Mouse (Mus musculus) MEL (cell line): ENCODE results near the gene Lcor. TPM values are rescaled to one million over a fixed set of nuclear protein-coding genes. Genes with fewer than 3 reads are reported as not detected.

Experiments used
- DNase-seq: peaks from one replicate; pipeline ENCODE4 v3.0.0; 2011; ENCODE audit warnings: low read depth, low spot score
- H3K27ac ChIP-seq: 2 replicates; pipeline ENCODE4 v1.5.1; 2012; ENCODE audit warnings: low read depth, mild to moderate bottlenecking, control low read depth, low read length, moderate library complexity; ENCODE audit not compliant: control insufficient read depth
- H3K27me3 ChIP-seq, 2 experiments: fragments of 150-350 bp in 1 of 2; sonication (generic) in 1 of 2; 2 replicates each; pipeline ENCODE4 v1.6.1; 2012; ENCODE audit warnings: low read length in 2 of 2, mild to moderate bottlenecking in 2 of 2, improper control_type of control experiment in 1 of 2, moderate library complexity in 1 of 2; ENCODE audit not compliant: insufficient read depth in 2 of 2, control insufficient read depth in 1 of 2
- H3K36me3 ChIP-seq, 2 experiments: 2 replicates each; pipeline ENCODE4 v1.6.1; 2012 to 2014; ENCODE audit warnings: low read length in 2 of 2, improper control_type of control experiment in 1 of 2, inconsistent platforms in 1 of 2, mild to moderate bottlenecking in 1 of 2; ENCODE audit not compliant: insufficient read depth in 2 of 2, control insufficient read depth in 1 of 2
- H3K4me1 ChIP-seq, 2 experiments: fragments of 150-350 bp in 1 of 2; sonication (generic) in 1 of 2; 2 replicates each; pipeline ENCODE4 v1.6.1; 2012; ENCODE audit warnings: low read length in 2 of 2, improper control_type of control experiment in 1 of 2, mild to moderate bottlenecking in 1 of 2; ENCODE audit not compliant: insufficient read depth in 2 of 2, control insufficient read depth in 1 of 2
- H3K4me3 ChIP-seq, 2 experiments: fragments of 150-350 bp in 1 of 2; sonication (generic) in 1 of 2; 2 replicates each; pipeline ENCODE4 v1.5.1; 2012; ENCODE audit warnings: low read depth in 2 of 2, low read length in 2 of 2, mild to moderate bottlenecking in 2 of 2, moderate library complexity in 2 of 2, control low read depth in 1 of 2, improper control_type of control experiment in 1 of 2; ENCODE audit not compliant: control insufficient read depth in 1 of 2, insufficient read depth in 1 of 2
- H3K79me2 ChIP-seq: 2 replicates; pipeline ENCODE4 v1.6.1; 2012; ENCODE audit warnings: mild to moderate bottlenecking, low read length, moderate library complexity; ENCODE audit not compliant: control insufficient read depth, poor library complexity, insufficient read depth
- H3K9ac ChIP-seq: 2 replicates; pipeline ENCODE4 v1.6.1; 2012; ENCODE audit warnings: low read depth, mild to moderate bottlenecking, control low read depth, low read length, moderate library complexity; ENCODE audit not compliant: control insufficient read depth, poor library complexity, severe bottlenecking
- H3K9me3 ChIP-seq: fragments of 150-350 bp; sonication (generic); replicated peaks from 2 replicates; pipeline ENCODE4 v1.6.1; 2012; ENCODE audit warnings: mild to moderate bottlenecking, low read length, improper control_type of control experiment, moderate library complexity; ENCODE audit not compliant: insufficient read depth
- BHLHE40 ChIP-seq: IDR thresholded peaks from 2 replicates; pipeline ENCODE4 v1.6.1; 2012; ENCODE audit warnings: low read depth, mild to moderate bottlenecking, inconsistent platforms, low read length, improper control_type of control experiment, borderline replicate concordance
- CHD1 ChIP-seq: IDR thresholded peaks from 2 replicates; pipeline ENCODE4 v1.6.1; 2012; ENCODE audit warnings: low read depth, mild to moderate bottlenecking, inconsistent platforms, low read length, improper control_type of control experiment
- CHD2 ChIP-seq: IDR thresholded peaks from 2 replicates; pipeline ENCODE4 v1.6.1; 2011; ENCODE audit warnings: low read length, improper control_type of control experiment
- CTCF ChIP-seq, 3 experiments: IDR thresholded peaks in 2 of 3; conservative IDR thresholded peaks in 1 of 3; 2 replicates each; pipeline ENCODE4 v1.5.1; 2011 to 2012; ENCODE audit warnings: low read length in 3 of 3, low read depth in 2 of 3, mild to moderate bottlenecking in 2 of 3, improper control_type of control experiment in 1 of 3, inconsistent platforms in 1 of 3, mixed read lengths in 1 of 3, moderate library complexity in 1 of 3; ENCODE audit not compliant: control insufficient read depth in 1 of 3, insufficient read depth in 1 of 3, poor library complexity in 1 of 3, severe bottlenecking in 1 of 3
- E2F4 ChIP-seq: IDR thresholded peaks from 2 replicates; pipeline ENCODE4 v1.6.1; 2011; ENCODE audit warnings: low read depth, low read length, improper control_type of control experiment, borderline replicate concordance
- ELF1 ChIP-seq: IDR thresholded peaks from 2 replicates; pipeline ENCODE4 v1.6.1; 2014; ENCODE audit warnings: low read depth, mild to moderate bottlenecking, inconsistent platforms, low read length, improper control_type of control experiment, moderate library complexity
- EP300 ChIP-seq, 2 experiments: IDR thresholded peaks; 2 replicates each; pipeline ENCODE4 v1.6.1; 2011; ENCODE audit warnings: improper control_type of control experiment in 2 of 2, low read length in 2 of 2, low read depth in 1 of 2, mild to moderate bottlenecking in 1 of 2
- ETS1 ChIP-seq: IDR thresholded peaks from 2 replicates; pipeline ENCODE4 v1.6.1; 2012; ENCODE audit warnings: low read depth, mild to moderate bottlenecking, inconsistent platforms, low read length, improper control_type of control experiment, moderate library complexity
- GABPA ChIP-seq: IDR thresholded peaks from 2 replicates; pipeline ENCODE4 v1.6.1; 2012; ENCODE audit warnings: low read depth, mild to moderate bottlenecking, inconsistent platforms, low read length, improper control_type of control experiment, moderate library complexity
- GATA1 ChIP-seq: IDR thresholded peaks from 2 replicates; pipeline ENCODE4 v1.6.1; 2011; ENCODE audit warnings: low read depth, low read length, improper control_type of control experiment
- JUND ChIP-seq: IDR thresholded peaks from 2 replicates; pipeline ENCODE4 v1.6.1; 2011; ENCODE audit warnings: low read depth, mild to moderate bottlenecking, improper control_type of control experiment, low read length
- MAFK ChIP-seq: IDR thresholded peaks from 2 replicates; pipeline ENCODE4 v1.6.1; 2011; ENCODE audit warnings: low read depth, mild to moderate bottlenecking, low read length, improper control_type of control experiment, borderline replicate concordance
- MXI1 ChIP-seq: IDR thresholded peaks from 2 replicates; pipeline ENCODE4 v1.6.1; 2011; ENCODE audit warnings: mild to moderate bottlenecking, low read depth, low read length, improper control_type of control experiment
- MYB ChIP-seq: IDR thresholded peaks from 2 replicates; pipeline ENCODE4 v1.6.1; 2011; ENCODE audit warnings: mild to moderate bottlenecking, low read depth, low read length, improper control_type of control experiment
- MYC ChIP-seq: IDR thresholded peaks from 2 replicates; pipeline ENCODE4 v1.6.1; 2011; ENCODE audit warnings: low read depth, mild to moderate bottlenecking, low read length, improper control_type of control experiment, moderate library complexity
- NRF1 ChIP-seq: IDR thresholded peaks from 2 replicates; pipeline ENCODE4 v1.6.1; 2014; ENCODE audit warnings: low read depth, mild to moderate bottlenecking, inconsistent platforms, low read length, improper control_type of control experiment, moderate library complexity; ENCODE audit not compliant: poor library complexity, insufficient read depth, severe bottlenecking
- POLR2A ChIP-seq, 2 experiments: IDR thresholded peaks; 2 replicates each; pipeline ENCODE4 v1.6.1; 2011 to 2012; ENCODE audit warnings: low read length in 2 of 2, mild to moderate bottlenecking in 2 of 2, control low read depth in 1 of 2, improper control_type of control experiment in 1 of 2, low read depth in 1 of 2, moderate library complexity in 1 of 2; ENCODE audit not compliant: control insufficient read depth in 1 of 2, insufficient read depth in 1 of 2, poor library complexity in 1 of 2
- POLR2AphosphoS2 ChIP-seq: IDR thresholded peaks from 2 replicates; pipeline ENCODE4 v1.6.1; 2011; ENCODE audit warnings: low read length, improper control_type of control experiment
- RAD21 ChIP-seq: IDR thresholded peaks from 2 replicates; pipeline ENCODE4 v1.6.1; 2011; ENCODE audit warnings: mild to moderate bottlenecking, low read depth, low read length, improper control_type of control experiment
- SIN3A ChIP-seq: IDR thresholded peaks from 2 replicates; pipeline ENCODE4 v1.6.1; 2012; ENCODE audit warnings: low read length, improper control_type of control experiment, inconsistent platforms
- SMC3 ChIP-seq: IDR thresholded peaks from 2 replicates; pipeline ENCODE4 v1.6.1; 2011; ENCODE audit warnings: low read depth, low read length, improper control_type of control experiment
- TAL1 ChIP-seq: IDR thresholded peaks from 2 replicates; pipeline ENCODE4 v1.6.1; 2012; ENCODE audit warnings: mild to moderate bottlenecking, inconsistent platforms, low read length, moderate library complexity, mixed read lengths
- TBP ChIP-seq: IDR thresholded peaks from 2 replicates; pipeline ENCODE4 v1.8.0; 2011; ENCODE audit warnings: low read depth, low read length, improper control_type of control experiment
- TCF12 ChIP-seq: IDR thresholded peaks from 2 replicates; pipeline ENCODE4 v1.6.1; 2014; ENCODE audit warnings: low read depth, mild to moderate bottlenecking, inconsistent platforms, low read length, improper control_type of control experiment, moderate library complexity
- UBTF ChIP-seq: IDR thresholded peaks from 2 replicates; pipeline ENCODE4 v1.6.1; 2012; ENCODE audit warnings: low read depth, mild to moderate bottlenecking, inconsistent platforms, low read length, improper control_type of control experiment, moderate library complexity, borderline replicate concordance; ENCODE audit not compliant: insufficient read depth
- USF2 ChIP-seq, 2 experiments: IDR thresholded peaks; 2 replicates each; pipeline ENCODE4 v1.6.1; 2011 to 2012; ENCODE audit warnings: improper control_type of control experiment in 2 of 2, low read length in 2 of 2, borderline replicate concordance in 1 of 2, inconsistent platforms in 1 of 2, low read depth in 1 of 2, mild to moderate bottlenecking in 1 of 2; ENCODE audit not compliant: insufficient read depth in 1 of 2
- ZC3H11A ChIP-seq: IDR thresholded peaks from 2 replicates; pipeline ENCODE4 v1.6.1; 2012; ENCODE audit warnings: low read depth, mild to moderate bottlenecking, inconsistent platforms, low read length, improper control_type of control experiment
- ZKSCAN1 ChIP-seq: IDR thresholded peaks from 2 replicates; pipeline ENCODE4 v1.6.1; 2012; ENCODE audit warnings: low read depth, mild to moderate bottlenecking, inconsistent platforms, low read length, improper control_type of control experiment, moderate library complexity
- ZMIZ1 ChIP-seq: IDR thresholded peaks from 2 replicates; pipeline ENCODE4 v1.6.1; 2012; ENCODE audit warnings: low read depth, mild to moderate bottlenecking, inconsistent platforms, low read length, improper control_type of control experiment, moderate library complexity
- ZNF384 ChIP-seq: IDR thresholded peaks from 2 replicates; pipeline ENCODE4 v1.6.1; 2012; ENCODE audit warnings: low read depth, mild to moderate bottlenecking, inconsistent platforms, low read length, improper control_type of control experiment
- polyA plus RNA-seq, 2 experiments: library from polyadenylated mRNA; stranded (reverse) in 1 of 2; unstranded in 1 of 2; fragments of >175 nt in 1 of 2; fragments of >200 nt in 1 of 2; gene quantifications; 2 replicates each; pipeline versions ENCODE4 v1.2.1 to v1.2.4; 2012; ENCODE audit warnings: low replicate concordance in 2 of 2, low read depth in 1 of 2; ENCODE audit not compliant: insufficient read length in 2 of 2, insufficient read depth in 1 of 2, missing spikeins in 1 of 2
- total RNA-seq: library from RNA; depleted of rRNA; stranded (reverse); fragments of 300-350 nt; gene quantifications from 2 replicates; pipeline ENCODE4 v1.2.3, GENCODE M21; 2012

Gene Lcor
- total and polyA plus RNA-seq, 3 experiments, result 8.1 to 8.7 TPM; not detected in 1

GRCm38 (mm10) chr19:41495382-41496032, 13.1 kb downstream of the Lcor start:
- peaks cover 18 to 27% of the 10 kb centered on the region in 2 experiments for H3K4me1 ChIP-seq
- peak; percentile 74 for DNase-seq
- no peaks in the 10 kb centered on the region for H3K27me3 ChIP-seq
- no peaks in the 10 kb centered on the region for H3K9me3 ChIP-seq
- TF ChIP-seq MYC (no peak), POLR2A (IDR thresholded peaks at IDR 0.05; ENCODE audit: control insufficient read depth in 1 of 2, insufficient read depth in 1 of 2, low read depth in 1 of 2, low read length in 2 of 2, poor library complexity in 1 of 2) (no peak), ETS1 (peak; percentile 49), CHD2 (no peak), MAFK (no peak), EP300 (IDR thresholded peaks at IDR 0.05; ENCODE audit: low read depth in 1 of 2, low read length in 2 of 2) (peak; percentile 39 to 80), SMC3 (no peak), ZC3H11A (no peak), TBP (0 out of 2 replicates have a peak, but pooled peaks have one; percentile 17), MYB (no peak), GABPA (no peak), ELF1 (no peak), JUND (0 out of 2 replicates have a peak, but pooled peaks have one; percentile 17), CHD1 (no peak), TAL1 (peak; percentile 81), UBTF (no peak), RAD21 (no peak; the same call in 1 of the 2 replicates), TCF12 (peak; percentile 42; the same call in 1 of the 2 replicates), MXI1 (0 out of 2 replicates have a peak, but pooled peaks have one; percentile 19), ZKSCAN1 (no peak), NRF1 (no peak), USF2 (IDR thresholded peaks at IDR 0.05; ENCODE audit: borderline replicate concordance in 1 of 2, insufficient read depth in 1 of 2, low read depth in 1 of 2, low read length in 2 of 2) (no peak), ZNF384 (no peak), GATA1 (peak; percentile 46), SIN3A (peak; percentile 83), CTCF (IDR thresholded peaks at IDR 0.05 in 2 of 3, conservative IDR thresholded peaks at IDR 0.05 in 1 of 3; ENCODE audit: control insufficient read depth in 1 of 3, insufficient read depth in 1 of 3, low read depth in 2 of 3, low read length in 3 of 3, poor library complexity in 1 of 3, severe bottlenecking in 1 of 3) (no peak), E2F4 (no peak), BHLHE40 (no peak), POLR2AphosphoS2 (no peak), ZMIZ1 (no peak)
- H3K79me2 ChIP-seq, result peaks cover 69% of the 10 kb centered on the region
- no peak overlapping the region for H3K4me3 ChIP-seq
- peak overlapping the region; percentile 44; the same call in 1 of the 2 replicates for H3K27ac ChIP-seq
- H3K36me3 ChIP-seq, result peaks cover 38 to 43% of the 10 kb centered on the region in 2 experiments
- H3K9ac ChIP-seq, result no peak overlapping the region
